Mouse (Mus musculus): ENCODE measurements at regions not wholly inside any gene's neighbourhood (a gene's known extent, or its start where the extent isn't known, plus 50 kb on each side); places are given as distances from the start of the nearest gene placed in this dataset.

DNA sequence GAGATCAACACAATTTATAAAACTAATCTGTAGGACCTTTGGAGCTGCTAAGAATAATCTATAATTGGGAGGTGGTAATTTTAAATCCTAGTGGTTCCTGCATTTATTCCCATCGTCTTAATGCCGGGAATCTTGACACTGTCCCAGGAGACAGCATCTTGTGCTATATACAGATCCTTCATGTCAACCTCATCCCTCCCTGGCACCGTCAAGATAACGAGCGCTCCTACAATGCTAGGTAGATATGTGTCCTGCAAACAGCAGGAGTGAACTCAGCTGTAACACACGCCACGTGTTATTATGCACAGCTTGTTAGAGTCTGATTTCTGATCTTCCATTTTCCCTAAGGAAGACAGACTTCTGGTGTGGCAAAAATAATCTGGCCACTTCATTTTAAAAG is 237.0 kb upstream of the Cnr1 start:
- no peaks in the 10 kb centered on the region for H3K9me3 ChIP-seq (ENCODE audit: low read length)
- H3K4me3 ChIP-seq (ENCODE audit: low read depth, low read length), result no peak overlapping the region
- H3K36me3 ChIP-seq (ENCODE audit: insufficient read depth), result no peaks in the 10 kb centered on the region
- no peak overlapping the region for H3K27ac ChIP-seq (ENCODE audit: low read depth, low read length)
- no peaks in the 10 kb centered on the region for H3K4me1 ChIP-seq (ENCODE audit: insufficient read depth)
- TF ChIP-seq CTCF (IDR thresholded peaks at IDR 0.05; ENCODE audit: low read depth), result no peak
- no peak overlapping the region for H3K4me2 ChIP-seq (ENCODE audit: low read depth)
- no peaks in the 10 kb centered on the region for H3K27me3 ChIP-seq (ENCODE audit: insufficient read depth, low read length)
- H3K9ac ChIP-seq, result no peak overlapping the region
- ATAC-seq (no peak), DNase-seq (no peak)
- WGBS, result 42% methylated on average over 7 of the region's 7 CpGs

DNA sequence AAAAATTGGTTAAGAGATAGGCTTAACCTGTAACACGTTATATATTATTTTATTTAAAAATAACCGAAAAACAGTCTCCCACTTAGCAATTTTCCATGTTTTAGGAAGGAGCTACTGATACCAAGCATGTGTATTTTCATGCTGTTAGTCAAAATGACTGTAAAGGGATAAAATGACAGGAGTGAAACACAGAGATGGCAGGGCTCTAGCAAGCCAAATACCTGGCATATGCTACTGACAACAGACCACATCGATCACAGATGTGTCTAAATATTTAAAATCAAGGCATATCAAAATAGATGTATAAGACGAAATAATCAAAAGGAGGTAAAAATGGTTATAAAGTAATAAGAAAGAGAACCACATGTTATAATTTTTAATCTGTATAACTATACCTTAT is 231.0 kb upstream of the Cnr1 start:
- no peak for DNase-seq
- Histone ChIP-seq H3K9ac (no peak overlapping the region), H3K4me2 (ENCODE audit: low read depth) (no peak overlapping the region), H3K36me3 (ENCODE audit: insufficient read depth) (no peaks in the 10 kb centered on the region), H3K27me3 (ENCODE audit: insufficient read depth, low read length) (no peaks in the 10 kb centered on the region), H3K9me3 (ENCODE audit: low read length) (no peaks in the 10 kb centered on the region), H3K4me1 (ENCODE audit: insufficient read depth) (no peaks in the 10 kb centered on the region), H3K4me3 (ENCODE audit: low read depth, low read length) (no peak overlapping the region), H3K27ac (ENCODE audit: low read depth, low read length) (no peak overlapping the region)
- no peak for ATAC-seq
- no peak for TF ChIP-seq CTCF (IDR thresholded peaks at IDR 0.05; ENCODE audit: low read depth)
- 66% methylated on average over 4 of the region's 4 CpGs for WGBS

DNA sequence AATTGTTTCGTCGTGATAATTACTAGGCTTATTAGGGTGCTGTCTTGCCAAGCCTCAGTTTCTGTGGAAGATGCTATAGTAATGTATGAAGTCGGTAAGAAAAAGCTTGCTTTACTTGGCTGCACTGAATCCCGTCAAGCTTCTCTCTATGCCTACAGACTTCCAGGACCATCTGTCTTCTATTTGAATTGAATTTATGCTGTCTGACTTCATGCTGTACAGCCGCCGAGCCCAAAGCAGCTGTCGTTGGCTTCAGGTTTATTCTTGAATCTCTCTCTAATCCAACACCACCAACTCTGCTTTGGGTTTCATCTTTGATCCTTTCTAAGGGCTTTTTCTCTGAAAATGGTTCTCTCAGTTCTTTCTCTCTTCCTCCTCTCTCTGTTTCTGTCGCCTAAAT is 227.4 kb upstream of the Cnr1 start:
- peak; percentile 80 for DNase-seq

DNA sequence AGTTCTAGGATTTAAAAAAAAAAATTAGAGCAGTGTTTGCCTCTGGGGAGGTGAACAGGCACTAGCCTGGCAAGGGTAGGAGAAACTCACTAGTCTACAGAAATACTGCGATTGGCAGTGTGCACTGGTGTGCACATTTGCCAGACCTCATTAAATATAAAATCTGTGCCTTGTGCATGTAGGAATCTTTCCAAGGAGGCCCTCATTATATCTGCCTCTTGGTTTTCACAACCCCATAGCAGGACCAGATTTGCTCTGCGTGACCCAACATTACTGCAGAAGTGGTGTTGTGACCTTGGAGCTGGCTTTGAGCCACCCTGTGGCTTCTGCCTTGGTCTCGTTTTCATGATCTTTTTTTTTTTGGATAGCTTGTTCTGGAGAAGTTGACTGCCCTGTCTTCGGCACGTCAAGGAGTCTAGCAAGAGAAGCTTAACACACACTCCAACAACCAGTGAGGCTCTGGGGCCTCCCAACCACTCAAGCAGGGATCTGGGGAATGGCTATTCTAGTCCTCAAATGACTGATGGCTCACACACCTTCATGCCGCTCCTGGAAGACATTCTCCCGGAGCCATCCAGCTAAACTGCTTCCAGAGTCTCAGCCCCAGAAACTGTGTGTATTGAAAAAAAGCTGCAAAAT is 222.2 kb upstream of the Cnr1 start:
- Histone ChIP-seq H3K4me3 (ENCODE audit: low read depth, low read length) (no peak overlapping the region), H3K27ac (ENCODE audit: low read depth, low read length) (peak overlapping the region; percentile 59; the same call in 1 of the 2 replicates), H3K4me2 (ENCODE audit: low read depth) (no peak overlapping the region), H3K27me3 (ENCODE audit: insufficient read depth, low read length) (no peaks in the 10 kb centered on the region), H3K9ac (no peak overlapping the region), H3K36me3 (ENCODE audit: insufficient read depth) (no peaks in the 10 kb centered on the region), H3K4me1 (ENCODE audit: insufficient read depth) (no peaks in the 10 kb centered on the region), H3K9me3 (ENCODE audit: low read length) (no peaks in the 10 kb centered on the region)
- peak; percentile 83 for ATAC-seq
- peak; percentile 73 for DNase-seq
- TF ChIP-seq CTCF (IDR thresholded peaks at IDR 0.05; ENCODE audit: low read depth), result no peak
- 59% methylated on average over 7 of the region's 7 CpGs for WGBS

More for the DNA sequence above, 227.4 kb upstream of the Cnr1 start:
- Histone ChIP-seq H3K4me2 (ENCODE audit: low read depth) (no peak overlapping the region), H3K9me3 (ENCODE audit: low read length) (no peaks in the 10 kb centered on the region), H3K36me3 (ENCODE audit: insufficient read depth) (no peaks in the 10 kb centered on the region), H3K27ac (ENCODE audit: low read depth, low read length) (peak overlapping the region; percentile 64), H3K4me3 (ENCODE audit: low read depth, low read length) (no peak overlapping the region), H3K4me1 (ENCODE audit: insufficient read depth) (no peaks in the 10 kb centered on the region), H3K27me3 (ENCODE audit: insufficient read depth, low read length) (no peaks in the 10 kb centered on the region), H3K9ac (no peak overlapping the region)
- WGBS, result 50% methylated on average over 8 of the region's 8 CpGs
- ATAC-seq, result peak; percentile 94
- TF ChIP-seq CTCF (IDR thresholded peaks at IDR 0.05; ENCODE audit: low read depth), result no peak

DNA sequence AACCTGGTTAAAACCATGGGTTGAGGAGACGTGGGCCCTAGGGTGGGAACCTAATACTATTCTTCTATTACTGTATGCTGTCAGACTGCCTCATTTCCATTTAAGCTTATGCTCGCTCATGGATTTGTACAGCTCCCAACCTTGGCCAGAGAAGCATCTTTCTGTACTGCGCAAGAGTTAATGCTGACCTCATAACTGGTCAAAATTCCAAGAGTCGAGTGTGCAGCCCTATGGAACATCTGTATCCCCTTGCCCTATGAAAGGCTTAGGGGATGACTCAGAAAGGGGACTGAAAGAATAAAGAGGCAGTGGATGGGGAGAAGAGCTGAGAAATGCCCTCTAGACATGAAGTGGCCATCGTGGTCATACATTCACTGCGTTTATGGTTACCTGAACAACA is 218.7 kb upstream of the Cnr1 start:
- Histone ChIP-seq H3K27me3 (ENCODE audit: insufficient read depth, low read length) (no peaks in the 10 kb centered on the region), H3K4me1 (ENCODE audit: insufficient read depth) (no peaks in the 10 kb centered on the region), H3K9me3 (ENCODE audit: low read length) (no peaks in the 10 kb centered on the region), H3K27ac (ENCODE audit: low read depth, low read length) (no peak overlapping the region), H3K4me3 (ENCODE audit: low read depth, low read length) (no peak overlapping the region), H3K36me3 (ENCODE audit: insufficient read depth) (no peaks in the 10 kb centered on the region), H3K9ac (no peak overlapping the region), H3K4me2 (ENCODE audit: low read depth) (no peak overlapping the region)
- 96% methylated on average over 6 of the region's 6 CpGs for WGBS
- no peak for DNase-seq
- no peak for ATAC-seq
- TF ChIP-seq CTCF (IDR thresholded peaks at IDR 0.05; ENCODE audit: low read depth), result no peak

DNA sequence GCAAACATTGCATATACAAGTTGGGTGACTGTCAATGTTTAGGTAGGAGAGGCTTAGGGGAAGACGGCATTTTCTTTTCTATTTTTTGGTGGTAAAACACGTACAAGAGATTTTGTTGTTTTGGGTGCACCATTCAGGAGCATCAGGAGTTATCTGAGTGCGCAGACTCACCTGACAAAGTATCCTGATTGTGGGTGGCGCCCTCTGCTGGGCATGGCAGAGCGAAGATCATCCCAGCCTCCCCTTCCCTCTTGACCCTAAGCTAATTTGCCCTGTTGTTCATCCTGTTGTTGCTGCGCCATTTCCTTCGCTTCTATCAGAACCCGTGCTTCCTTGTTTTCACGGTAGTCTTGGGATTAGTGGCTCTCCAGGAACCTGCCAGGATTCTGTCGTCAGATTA is 217.6 kb upstream of the Cnr1 start:
- no peak overlapping the region for H3K27ac ChIP-seq (ENCODE audit: low read depth, low read length)
- no peaks in the 10 kb centered on the region for H3K36me3 ChIP-seq (ENCODE audit: insufficient read depth)
- 57% methylated on average over 10 of the region's 10 CpGs for WGBS
- H3K9ac ChIP-seq, result no peak overlapping the region
- no peaks in the 10 kb centered on the region for H3K4me1 ChIP-seq (ENCODE audit: insufficient read depth)
- H3K9me3 ChIP-seq (ENCODE audit: low read length), result no peaks in the 10 kb centered on the region
- peak; percentile 27 for TF ChIP-seq CTCF (IDR thresholded peaks at IDR 0.05; ENCODE audit: low read depth)
- H3K4me2 ChIP-seq (ENCODE audit: low read depth), result no peak overlapping the region
- no peaks in the 10 kb centered on the region for H3K27me3 ChIP-seq (ENCODE audit: insufficient read depth, low read length)
- no peak for DNase-seq
- ATAC-seq, result no peak
- H3K4me3 ChIP-seq (ENCODE audit: low read depth, low read length), result no peak overlapping the region

DNA sequence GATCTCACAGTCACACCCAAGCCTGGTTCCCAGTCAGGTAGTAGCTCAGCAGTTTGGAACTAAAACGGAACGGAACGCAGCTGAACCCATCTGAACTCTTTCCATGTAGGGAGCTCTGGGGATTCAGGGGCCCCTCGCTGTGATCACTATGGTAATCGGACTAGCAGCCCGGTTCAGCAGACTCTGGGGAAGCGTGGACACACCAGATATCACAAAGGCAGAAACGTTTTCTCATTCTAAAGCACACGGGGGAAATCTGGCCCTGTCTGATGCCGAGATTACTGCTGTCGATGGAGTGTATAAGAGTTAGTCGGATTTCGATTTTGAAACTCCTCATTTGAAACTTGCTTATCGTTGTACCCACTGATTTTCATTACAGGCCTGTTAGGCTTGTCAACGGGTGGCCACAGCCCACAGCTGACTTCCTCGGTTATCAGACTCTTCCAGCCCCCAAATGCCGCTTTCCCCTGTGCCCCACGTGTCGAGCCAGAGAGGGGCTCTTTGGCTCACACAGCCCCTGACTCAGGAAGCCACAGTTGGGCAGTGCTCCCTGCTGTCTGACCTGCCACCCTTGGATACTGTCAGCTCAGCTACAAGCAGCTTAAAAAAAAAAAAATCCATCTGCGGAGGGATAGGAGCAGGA is 207.8 kb upstream of the Cnr1 start:
- ATAC-seq, result no peak
- Histone ChIP-seq H3K4me3 (ENCODE audit: low read depth, low read length) (no peak overlapping the region), H3K9ac (no peak overlapping the region), H3K27me3 (ENCODE audit: insufficient read depth, low read length) (no peaks in the 10 kb centered on the region), H3K9me3 (ENCODE audit: low read length) (no peaks in the 10 kb centered on the region), H3K27ac (ENCODE audit: low read depth, low read length) (no peak overlapping the region), H3K4me1 (ENCODE audit: insufficient read depth) (no peaks in the 10 kb centered on the region; the same call in 1 of the 2 replicates), H3K4me2 (ENCODE audit: low read depth) (no peak overlapping the region), H3K36me3 (ENCODE audit: insufficient read depth) (no peaks in the 10 kb centered on the region)
- whole genome bisulfite sequencing, result 34% methylated on average over 20 of the region's 20 CpGs
- DNase-seq, result no peak
- no peak for TF ChIP-seq CTCF (IDR thresholded peaks at IDR 0.05; ENCODE audit: low read depth)

Measured in forebrain, postnatal 0 days (tissue).